Mouse (Mus musculus) layer of hippocampus, adult 8-10 months (tissue): ENCODE results near the gene Vmn1r183. TPM values are rescaled to one million over a fixed set of nuclear protein-coding genes. Genes with fewer than 3 reads are reported as not detected.
"Not testable (repeated sequence)": the region's sequence is repeated elsewhere in the genome, so short reads cannot be mapped to it uniquely, and the experiment has no call there.

Experiments
- DNase-seq, 2 experiments: peaks; one replicate each; pipeline ENCODE4 v3.0.0; 2022; ENCODE audit warnings: low spot score in 2 of 2
- total RNA-seq, 4 experiments: library from RNA; stranded (reverse); gene quantifications; 2 replicates each; pipeline ENCODE4 v1.2.4; 2022

Vmn1r183 gene
- total RNA-seq = under 1 TPM in 1 of 4 experiments, not detected in 3; 0.04 TPM

DNA sequence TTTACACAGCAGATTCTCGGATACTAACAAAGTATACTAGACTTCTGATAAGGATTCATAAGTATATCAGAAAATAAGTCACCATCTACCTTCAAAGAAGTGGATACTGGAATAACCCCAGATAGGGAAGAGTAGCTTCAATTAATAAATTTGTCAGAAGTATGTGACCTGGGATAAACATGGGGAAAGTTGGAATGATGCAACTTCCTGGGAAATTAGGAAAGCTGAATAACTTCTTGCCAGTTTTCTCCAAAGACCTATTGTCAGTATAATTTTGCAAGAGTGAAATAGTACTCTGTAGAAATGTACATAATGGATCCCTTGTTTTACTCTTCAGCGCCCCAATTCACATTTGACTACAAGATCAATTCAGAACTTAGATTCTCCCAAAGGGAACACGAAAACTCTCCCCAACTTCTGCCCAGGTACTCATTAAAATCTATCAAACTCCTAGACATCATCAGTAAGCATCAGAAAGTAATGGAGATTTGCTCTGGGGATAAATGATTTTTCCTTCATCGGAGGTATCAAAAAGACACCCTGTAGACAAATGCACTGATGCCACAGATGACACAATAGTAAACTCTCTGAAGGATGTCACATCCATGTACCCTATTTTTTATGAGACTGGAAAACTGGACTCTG lies at the start of gene Vmn1r183:
TSS of gene Vmn1r183 (plus strand) at position 595 of the 645 bp plus-strand sequence.
- DNase-seq = no peak

DNA sequence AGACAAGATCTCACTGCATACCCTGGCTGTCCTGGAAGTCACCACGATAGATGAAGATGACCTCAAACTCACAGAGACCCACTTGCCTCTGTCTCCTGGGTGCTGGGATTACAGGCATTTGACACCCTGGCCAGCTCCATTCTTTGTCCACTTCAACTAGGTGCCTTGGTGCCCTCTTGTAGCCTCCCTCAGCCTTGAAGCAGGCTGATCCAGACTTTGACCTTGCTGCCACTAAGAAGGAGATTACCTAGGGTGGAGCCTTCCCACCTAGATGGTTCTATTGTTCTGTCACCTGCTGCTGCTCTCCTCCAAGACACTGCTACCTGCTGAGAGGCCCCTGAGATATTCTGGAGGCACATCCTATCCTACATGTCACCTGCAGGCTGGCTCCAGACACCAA lies 21.4 kb downstream of the Vmn1r183 start:
- not testable (repeated sequence) for DNase-seq

DNA sequence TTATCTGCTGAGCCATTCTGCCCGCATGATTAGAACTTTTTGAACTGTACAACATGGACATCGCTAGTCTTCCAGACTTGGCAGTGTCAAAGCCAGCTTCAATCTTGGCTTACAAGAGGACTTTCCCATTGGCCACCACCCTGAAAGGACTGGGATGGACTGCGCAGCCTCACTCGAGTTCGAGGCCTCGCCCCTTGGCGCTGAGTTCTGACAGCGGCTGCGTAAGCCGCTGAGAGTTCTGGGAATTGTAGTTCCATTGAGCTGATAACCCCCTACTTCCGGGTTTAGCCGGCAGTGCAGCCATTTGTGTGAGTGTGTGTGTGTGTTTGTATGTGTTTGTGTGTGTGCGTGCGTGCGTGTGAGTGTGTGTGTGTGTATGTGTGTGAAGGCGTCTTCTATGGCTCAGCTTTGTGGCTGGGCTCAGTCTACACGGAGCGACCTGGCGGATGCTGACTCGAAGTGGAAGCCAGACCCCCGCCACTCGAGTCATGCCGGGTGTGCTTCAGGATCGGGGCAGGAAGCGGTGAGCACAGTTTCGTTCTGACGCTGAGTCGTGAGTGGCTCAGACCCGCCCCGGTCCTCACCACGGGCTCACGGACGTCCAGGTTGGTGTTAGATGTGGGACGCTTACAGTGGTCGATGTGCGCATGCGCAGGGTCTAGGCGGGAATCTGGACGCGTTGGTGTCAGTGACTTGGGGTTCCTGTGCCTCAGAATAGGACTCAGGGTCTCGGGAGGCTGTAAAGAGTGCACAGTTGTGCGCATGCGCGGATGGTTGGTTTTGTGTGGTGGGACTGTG lies 28.8 kb downstream of the Vmn1r183 start, which contains the start of gene Zfp180:
TSS of gene Zfp180 (plus strand) at position 291 of the 798 bp plus-strand sequence.
- DNase-seq = peak; percentile 96

DNA sequence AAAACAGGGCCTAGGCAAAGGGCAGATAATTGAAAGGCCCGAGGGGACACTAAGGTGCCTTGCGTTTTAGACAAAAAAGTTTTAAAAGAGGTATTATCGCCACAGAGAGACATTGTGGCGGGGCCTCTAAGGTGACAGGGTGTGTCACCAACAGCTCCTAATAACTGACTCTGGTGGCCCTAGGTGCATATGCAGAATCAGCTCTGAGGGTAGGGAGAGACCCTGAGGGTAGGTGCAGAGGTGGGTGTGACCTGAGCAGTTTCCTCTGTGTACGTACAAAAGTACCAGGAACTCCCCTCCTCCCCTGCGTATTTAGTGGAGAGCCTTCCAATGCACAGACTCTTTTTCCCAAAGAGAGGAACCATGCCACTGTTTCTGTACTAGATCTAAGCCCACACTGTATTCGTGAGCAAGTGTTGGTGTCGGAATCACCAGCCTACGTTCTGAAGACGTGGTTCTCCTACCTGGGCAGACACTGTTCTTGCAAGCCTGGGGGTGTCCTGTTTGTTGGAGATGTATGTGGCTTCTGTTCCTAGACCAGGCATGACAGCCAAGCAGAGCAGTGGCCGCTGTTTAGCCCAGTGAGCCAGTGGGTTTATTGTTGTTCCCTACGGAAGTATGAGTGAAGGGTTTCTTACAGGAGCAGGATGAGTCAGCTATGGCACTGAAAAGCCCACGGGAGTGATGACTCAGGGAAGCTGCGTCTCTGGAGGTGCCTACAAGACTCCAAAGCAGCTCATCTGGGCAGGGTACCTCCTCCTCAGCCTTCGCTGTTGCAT lies 29.6 kb downstream of the Vmn1r183 start:
- DNase-seq = peak in 1 of 2 experiments; percentile 12

DNA sequence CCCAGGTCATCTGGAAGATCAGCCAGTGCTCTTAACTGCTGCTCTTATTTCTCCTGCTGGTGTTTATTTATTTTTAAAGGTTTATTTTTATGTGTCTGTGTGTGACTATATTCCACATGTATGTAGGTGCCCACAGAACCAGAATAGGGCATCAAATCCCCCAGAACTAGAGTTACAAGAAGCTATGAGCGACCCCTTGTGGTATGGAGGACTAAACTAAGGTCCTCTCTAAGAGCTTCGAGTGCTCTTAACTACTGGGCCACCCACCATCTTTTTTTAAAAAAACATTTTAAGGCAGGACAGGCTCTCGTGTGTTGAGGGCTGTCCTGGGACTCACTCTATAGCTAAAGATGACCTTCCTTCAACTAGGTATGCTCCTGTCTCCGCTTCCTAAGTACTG lies 33.8 kb downstream of the Vmn1r183 start:
- DNase-seq = no peak

DNA sequence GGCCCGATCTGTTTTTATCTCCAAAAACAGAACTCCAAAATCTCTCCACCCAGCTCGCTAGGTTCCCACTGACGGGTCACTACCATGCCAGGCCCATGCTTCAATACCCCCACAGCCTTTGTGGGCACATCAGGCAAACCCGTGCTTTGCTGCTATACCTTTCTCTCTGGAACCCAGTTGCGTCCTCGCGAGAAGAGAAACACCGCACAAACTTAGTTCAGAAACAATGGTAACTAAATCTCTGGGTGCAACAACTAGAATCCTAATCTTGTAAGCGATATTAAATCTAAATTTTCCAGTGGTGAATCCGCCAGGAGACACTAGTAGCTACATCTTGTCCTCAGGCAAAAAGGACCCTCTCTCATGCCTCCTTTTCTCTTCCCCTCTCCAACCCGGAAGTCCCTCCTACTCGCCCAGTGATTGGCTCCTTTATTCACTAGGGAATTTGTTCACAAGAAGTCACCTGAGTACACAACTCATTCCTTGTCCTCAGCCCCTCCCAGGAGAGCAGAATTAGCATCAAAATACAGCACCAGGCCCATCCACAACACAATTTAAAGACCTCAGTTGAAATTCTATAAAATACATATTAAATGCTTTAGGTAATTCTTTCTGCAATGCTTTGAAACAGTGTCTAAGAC lies 34.6 kb downstream of the Vmn1r183 start:
- no peak for DNase-seq

DNA sequence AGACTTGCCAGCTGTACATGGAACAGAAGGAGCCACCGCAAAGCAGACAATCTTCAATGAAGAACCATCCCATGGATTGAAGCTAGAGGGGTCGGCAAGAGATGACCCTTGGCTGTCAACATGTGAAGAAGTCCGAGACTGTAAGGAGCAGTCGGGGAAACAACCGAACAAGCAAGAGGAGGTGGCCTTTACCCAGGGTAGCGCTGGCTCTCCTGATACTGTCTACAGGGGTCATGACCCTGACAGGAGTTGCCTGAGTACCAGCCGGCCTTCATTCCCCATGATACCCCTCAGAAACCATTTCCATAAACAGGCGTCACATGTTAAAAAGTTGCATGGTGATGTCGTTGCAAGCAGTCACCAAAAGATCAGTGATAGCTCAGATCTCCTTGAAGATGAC lies 51.3 kb downstream of the Vmn1r183 start:
- DNase-seq = no peak

DNA sequence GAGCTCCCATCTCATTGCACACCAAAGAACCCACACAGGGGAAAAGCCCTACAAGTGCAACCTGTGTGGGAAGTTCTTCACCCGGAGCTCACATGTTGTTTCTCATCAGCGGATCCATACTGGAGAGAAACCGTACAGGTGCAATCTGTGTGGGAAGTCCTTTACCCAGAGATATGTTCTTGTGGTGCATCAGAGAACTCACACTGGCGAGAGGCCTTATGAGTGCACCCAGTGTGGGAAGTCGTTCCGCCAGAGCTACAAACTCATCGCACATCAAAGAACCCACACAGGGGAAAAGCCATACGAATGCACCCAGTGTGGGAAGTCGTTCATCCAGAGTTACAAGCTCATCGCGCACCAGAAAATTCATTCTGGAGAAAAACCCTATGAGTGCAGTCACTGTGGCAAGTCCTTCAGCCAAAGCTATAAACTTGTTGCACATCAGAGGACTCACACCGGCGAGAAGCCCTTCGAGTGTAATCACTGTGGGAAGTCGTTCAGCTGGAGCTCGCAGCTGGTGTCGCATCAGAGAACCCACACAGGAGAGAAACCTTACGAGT lies 52.2 kb downstream of the Vmn1r183 start:
- no peak for DNase-seq

DNA sequence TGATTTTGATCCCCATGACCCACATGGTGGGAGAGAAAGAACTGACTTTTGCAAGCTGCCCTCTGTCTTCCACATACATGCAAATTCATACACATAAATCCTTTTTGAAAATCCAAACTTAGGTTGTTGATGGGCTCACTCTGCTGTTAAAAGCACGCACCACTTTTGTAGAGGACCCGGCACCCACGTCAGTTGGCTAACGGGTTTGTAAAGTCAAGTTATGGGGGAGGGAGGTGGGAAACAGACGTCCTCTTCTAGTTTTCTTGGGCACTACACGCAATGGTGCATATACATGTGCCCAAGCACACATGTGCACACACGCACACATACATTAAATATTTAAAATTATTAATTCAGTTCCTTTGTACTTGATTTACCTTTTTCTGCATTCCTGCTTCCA lies 57.8 kb downstream of the Vmn1r183 start:
- DNase-seq = no peak

DNA sequence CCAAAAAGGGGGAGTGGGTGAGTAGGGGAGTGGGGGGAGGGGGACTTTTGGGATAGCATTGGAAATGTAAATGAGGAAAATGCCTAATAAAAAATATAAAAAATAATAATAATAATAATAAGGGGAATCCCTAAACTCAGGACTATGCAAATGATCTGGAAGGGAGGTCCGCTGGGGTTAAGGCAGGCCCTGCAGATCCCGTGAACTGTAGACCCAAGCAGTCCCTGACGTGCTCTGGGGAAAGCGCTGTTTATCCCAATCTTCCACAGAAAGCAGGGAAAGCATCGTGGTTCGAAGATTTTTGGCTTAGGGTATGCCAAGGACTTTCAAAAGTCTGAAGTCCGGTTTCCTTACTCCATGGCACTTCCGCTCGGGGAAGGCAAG lies 58.7 kb downstream of the Vmn1r183 start:
- DNase-seq = no peak

DNA sequence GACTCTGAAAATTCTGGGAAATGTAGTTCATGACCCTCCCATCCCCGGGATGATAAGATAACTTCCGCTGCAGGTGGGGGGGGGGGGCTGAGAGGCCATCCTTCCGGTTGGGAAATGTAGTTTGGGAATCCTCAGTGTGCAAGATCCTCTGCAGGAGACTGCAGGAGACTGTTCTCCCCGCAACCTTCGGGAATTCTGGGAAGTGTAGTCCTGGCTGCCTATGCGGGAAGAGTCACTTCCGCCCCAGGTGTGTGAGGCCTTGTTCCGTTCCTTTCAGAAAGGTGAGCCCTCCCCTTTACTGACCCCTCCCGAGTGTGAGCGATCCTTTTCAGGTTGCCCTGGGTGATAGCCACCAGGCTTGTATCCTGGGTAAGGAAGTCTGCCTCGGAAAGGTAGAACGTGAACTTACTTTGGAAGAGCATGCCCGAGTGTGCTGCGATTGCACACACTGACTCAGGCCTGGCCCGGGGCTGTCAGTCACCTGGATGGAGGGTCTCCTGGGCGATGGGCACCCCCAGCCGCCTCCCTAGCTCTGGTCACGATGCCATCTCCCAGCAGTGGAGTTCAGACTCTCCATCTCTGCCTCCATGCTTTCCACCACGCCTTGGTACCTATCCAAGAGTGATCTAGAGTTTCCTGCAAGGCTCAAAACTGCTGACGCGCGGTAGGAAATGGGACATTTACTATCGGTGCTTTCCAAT lies 59.3 kb downstream of the Vmn1r183 start, which contains the start of gene Zfp112:
TSS of gene Zfp112 (plus strand) at position 159 of the 701 bp plus-strand sequence.
- peak; percentile 82 to 83 for DNase-seq

DNA sequence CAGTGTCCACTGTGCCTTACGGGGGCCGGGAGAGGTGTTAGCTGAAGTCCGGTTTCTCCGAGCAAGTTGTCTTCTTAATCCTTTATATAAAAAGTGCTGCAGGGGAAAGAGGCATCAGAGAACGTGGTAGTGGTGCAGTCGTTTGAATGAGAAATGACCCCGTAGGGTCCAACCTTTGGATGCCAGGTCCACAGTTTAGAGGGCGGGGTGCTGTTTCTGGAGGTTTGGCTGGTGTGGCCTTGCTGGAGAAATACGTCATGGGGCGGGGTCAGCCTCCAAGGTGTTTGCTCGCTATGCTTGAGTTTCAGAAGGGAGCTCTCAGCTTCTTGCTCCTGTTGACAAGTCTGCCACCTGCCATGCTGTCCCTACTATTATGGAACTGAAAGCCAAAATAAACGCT lies 59.9 kb downstream of the Vmn1r183 start:
- no peak for DNase-seq

Other genes with a start within 250 kb of the Vmn1r183 start
- not detected for gene Vmn1r175, start 242.6 kb upstream of the Vmn1r183 start, total RNA-seq
- not detected for gene Vmn1r176, start 215.9 kb upstream of the Vmn1r183 start, total RNA-seq
- gene Vmn1r177, start 186.8 kb upstream of the Vmn1r183 start, total RNA-seq = not detected
- not detected for gene Vmn1r178, start 161.2 kb upstream of the Vmn1r183 start, total RNA-seq
- gene Vmn1r179, start 126.3 kb upstream of the Vmn1r183 start, total RNA-seq = not detected
- gene Vmn1r180, start 102.6 kb upstream of the Vmn1r183 start, total RNA-seq = not detected
- not detected for gene Vmn1r181, start 78.6 kb upstream of the Vmn1r183 start, total RNA-seq
- gene V1rd19, start 51.6 kb upstream of the Vmn1r183 start, total RNA-seq = not detected
- 10 to 100 TPM; 36.0 to 49.5 (median 40.8) TPM for gene Zfp180, start 28.7 kb downstream of the Vmn1r183 start, total RNA-seq
- 10 to 100 TPM; 11.2 to 14.3 (median 12.5) TPM for gene Zfp112, start 59.1 kb downstream of the Vmn1r183 start, total RNA-seq
- 10 to 100 TPM; 20.9 to 25.6 (median 21.8) TPM for gene Zfp235, start 80.9 kb downstream of the Vmn1r183 start, total RNA-seq
- gene Zfp114, start 121.8 kb downstream of the Vmn1r183 start, total RNA-seq = 1 to 10 TPM; 2.9 to 4.6 (median 4.0) TPM
- gene Zfp111, start 158.2 kb downstream of the Vmn1r183 start, total RNA-seq = 10 to 100 TPM; 12.2 to 15.2 (median 14.8) TPM
- 10 to 100 TPM in 1 of 4 experiments, 1 to 10 TPM in 3; 8.0 to 10.8 (median 9.1) TPM for gene Zfp109, start 184.3 kb downstream of the Vmn1r183 start, total RNA-seq
- gene Zfp108, start 201.5 kb downstream of the Vmn1r183 start, total RNA-seq = 10 to 100 TPM in 1 of 4 experiments, 1 to 10 TPM in 3; 8.0 to 10.2 (median 9.0) TPM
- gene Zfp93, start 217.2 kb downstream of the Vmn1r183 start, total RNA-seq = 10 to 100 TPM; 12.4 to 20.1 (median 13.8) TPM
- 10 to 100 TPM; 19.3 to 30.5 (median 24.7) TPM for gene Zfp61, start 248.0 kb downstream of the Vmn1r183 start, total RNA-seq